Mouse (Mus musculus): ENCODE results near the gene Ncaph2. TPM values are rescaled to one million over a fixed set of nuclear protein-coding genes. Genes with fewer than 3 reads are reported as not detected.

Gene Ncaph2
- polyA plus RNA-seq, 1 experiment: 185 TPM

- peaks cover 9% of the 10 kb centered on the region for H3K36me3 ChIP-seq (ENCODE audit: control insufficient read depth, insufficient read depth)
- H3K27me3 ChIP-seq (ENCODE audit: control insufficient read depth, insufficient read depth, insufficient read length): peaks cover 33% of the 10 kb centered on the region
- peaks cover 8% of the 10 kb centered on the region for H3K79me3 ChIP-seq (ENCODE audit: low read depth)
- no peak within 1 kb of the TSS for H3ac ChIP-seq (ENCODE audit: control insufficient read depth, insufficient read length, low read depth)
- H3K79me2 ChIP-seq (ENCODE audit: control insufficient read depth, insufficient read depth): peaks cover 14% of the 10 kb centered on the region
- no peak for TF ChIP-seq CTCF (IDR thresholded peaks at IDR 0.05; ENCODE audit: control insufficient read depth, insufficient read depth, insufficient read length)
- no peak for TF ChIP-seq MYOG (IDR thresholded peaks at IDR 0.05; ENCODE audit: control insufficient read depth, extremely low read depth, insufficient read length)
- no peak for TF ChIP-seq MYOD1 (IDR thresholded peaks at IDR 0.05; ENCODE audit: control insufficient read depth, insufficient read length, low read depth)
- no peak for TF ChIP-seq FOSL1 (IDR thresholded peaks at IDR 0.05; ENCODE audit: insufficient read depth, low read length, poor library complexity, severe bottlenecking)
- no peak for TF ChIP-seq CEBPB (IDR thresholded peaks at IDR 0.05; ENCODE audit: low read depth)
- no peak for TF ChIP-seq MAX (IDR thresholded peaks at IDR 0.05)
- TF ChIP-seq USF1 (IDR thresholded peaks at IDR 0.05; ENCODE audit: low read depth): no peak
- H3K4me3 ChIP-seq (ENCODE audit: insufficient read depth, poor library complexity, severe bottlenecking): no peak within 1 kb of the TSS
Observed at GRCm38 (mm10) chr15:89376957-89377356, 21.4 kb downstream of the Ncaph2 start, which contains the start of gene Tymp. Tymp (minus strand) TSS chr15:89377039.

GRCm38 (mm10) chr15:89377362-89377761 lies 21.8 kb downstream of the Ncaph2 start:
- no peak overlapping the region for H3ac ChIP-seq (ENCODE audit: control insufficient read depth, insufficient read length, low read depth)
- peaks cover 5% of the 10 kb centered on the region for H3K36me3 ChIP-seq (ENCODE audit: control insufficient read depth, insufficient read depth)
- no peak overlapping the region for H3K4me3 ChIP-seq (ENCODE audit: insufficient read depth, poor library complexity, severe bottlenecking)
- H3K79me2 ChIP-seq (ENCODE audit: control insufficient read depth, insufficient read depth): peaks cover 10% of the 10 kb centered on the region
- peaks cover 5% of the 10 kb centered on the region for H3K79me3 ChIP-seq (ENCODE audit: low read depth)
- TF ChIP-seq CEBPB (IDR thresholded peaks at IDR 0.05; ENCODE audit: low read depth) (no peak), USF1 (IDR thresholded peaks at IDR 0.05; ENCODE audit: low read depth) (no peak), MAX (IDR thresholded peaks at IDR 0.05) (no peak), CTCF (IDR thresholded peaks at IDR 0.05; ENCODE audit: control insufficient read depth, insufficient read depth, insufficient read length) (no peak), MYOD1 (IDR thresholded peaks at IDR 0.05; ENCODE audit: control insufficient read depth, insufficient read length, low read depth) (no peak), MYOG (IDR thresholded peaks at IDR 0.05; ENCODE audit: control insufficient read depth, extremely low read depth, insufficient read length) (no peak), FOSL1 (IDR thresholded peaks at IDR 0.05; ENCODE audit: insufficient read depth, low read length, poor library complexity, severe bottlenecking) (no peak)
- peaks cover 37% of the 10 kb centered on the region for H3K27me3 ChIP-seq (ENCODE audit: control insufficient read depth, insufficient read depth, insufficient read length)

GRCm38 (mm10) chr15:89377938-89378828 lies 22.7 kb downstream of the Ncaph2 start:
- H3K4me3 ChIP-seq (ENCODE audit: insufficient read depth, poor library complexity, severe bottlenecking): no peak overlapping the region
- H3K79me2 ChIP-seq (ENCODE audit: control insufficient read depth, insufficient read depth): peaks cover 2% of the 10 kb centered on the region
- no peaks in the 10 kb centered on the region for H3K36me3 ChIP-seq (ENCODE audit: control insufficient read depth, insufficient read depth)
- H3K79me3 ChIP-seq (ENCODE audit: low read depth): no peaks in the 10 kb centered on the region
- H3ac ChIP-seq (ENCODE audit: control insufficient read depth, insufficient read length, low read depth): no peak overlapping the region
- H3K27me3 ChIP-seq (ENCODE audit: control insufficient read depth, insufficient read depth, insufficient read length): peaks cover 45% of the 10 kb centered on the region
- TF ChIP-seq FOSL1 (IDR thresholded peaks at IDR 0.05; ENCODE audit: insufficient read depth, low read length, poor library complexity, severe bottlenecking) (no peak), USF1 (IDR thresholded peaks at IDR 0.05; ENCODE audit: low read depth) (no peak), MYOG (IDR thresholded peaks at IDR 0.05; ENCODE audit: control insufficient read depth, extremely low read depth, insufficient read length) (no peak), MAX (IDR thresholded peaks at IDR 0.05) (no peak), MYOD1 (IDR thresholded peaks at IDR 0.05; ENCODE audit: control insufficient read depth, insufficient read length, low read depth) (no peak), CEBPB (IDR thresholded peaks at IDR 0.05; ENCODE audit: low read depth) (no peak), CTCF (IDR thresholded peaks at IDR 0.05; ENCODE audit: control insufficient read depth, insufficient read depth, insufficient read length) (no peak)

GRCm38 (mm10) chr15:89378831-89379401 lies 23.4 kb downstream of the Ncaph2 start, which contains the start of gene Odf3b:
Odf3b (minus strand) TSS chr15:89379282.
- TF ChIP-seq FOSL1 (IDR thresholded peaks at IDR 0.05; ENCODE audit: insufficient read depth, low read length, poor library complexity, severe bottlenecking): no peak
- TF ChIP-seq USF1 (IDR thresholded peaks at IDR 0.05; ENCODE audit: low read depth): no peak
- no peak for TF ChIP-seq CEBPB (IDR thresholded peaks at IDR 0.05; ENCODE audit: low read depth)
- no peak for TF ChIP-seq MYOD1 (IDR thresholded peaks at IDR 0.05; ENCODE audit: control insufficient read depth, insufficient read length, low read depth)
- no peak for TF ChIP-seq MAX (IDR thresholded peaks at IDR 0.05)
- no peak for TF ChIP-seq MYOG (IDR thresholded peaks at IDR 0.05; ENCODE audit: control insufficient read depth, extremely low read depth, insufficient read length)
- TF ChIP-seq CTCF (IDR thresholded peaks at IDR 0.05; ENCODE audit: control insufficient read depth, insufficient read depth, insufficient read length): no peak
- Histone ChIP-seq H3K27me3 (ENCODE audit: control insufficient read depth, insufficient read depth, insufficient read length) (peaks cover 49% of the 10 kb centered on the region), H3K4me3 (ENCODE audit: insufficient read depth, poor library complexity, severe bottlenecking) (no peak within 1 kb of the TSS), H3K79me2 (ENCODE audit: control insufficient read depth, insufficient read depth) (no peaks in the 10 kb centered on the region), H3K36me3 (ENCODE audit: control insufficient read depth, insufficient read depth) (no peaks in the 10 kb centered on the region), H3K79me3 (ENCODE audit: low read depth) (no peaks in the 10 kb centered on the region), H3ac (ENCODE audit: control insufficient read depth, insufficient read length, low read depth) (no peak within 1 kb of the TSS)

- Histone ChIP-seq H3ac (ENCODE audit: control insufficient read depth, insufficient read length, low read depth) (no peak overlapping the region), H3K27me3 (ENCODE audit: control insufficient read depth, insufficient read depth, insufficient read length) (peaks cover 54% of the 10 kb centered on the region), H3K79me2 (ENCODE audit: control insufficient read depth, insufficient read depth) (no peaks in the 10 kb centered on the region), H3K79me3 (ENCODE audit: low read depth) (no peaks in the 10 kb centered on the region), H3K36me3 (ENCODE audit: control insufficient read depth, insufficient read depth) (no peaks in the 10 kb centered on the region), H3K4me3 (ENCODE audit: insufficient read depth, poor library complexity, severe bottlenecking) (no peak overlapping the region)
- no peak for TF ChIP-seq MAX (IDR thresholded peaks at IDR 0.05)
- TF ChIP-seq CEBPB (IDR thresholded peaks at IDR 0.05; ENCODE audit: low read depth): no peak
Observed at GRCm38 (mm10) chr15:89379429-89379828, 23.9 kb downstream of the Ncaph2 start.

Measured in C2C12 (cell line).